Mouse (Mus musculus) forebrain, embryonic 11.5 days (tissue): ENCODE data around the gene Dgki. TPM values are rescaled to one million over a fixed set of nuclear protein-coding genes. Genes with fewer than 3 reads are reported as not detected.

ENCODE experiments used
- ATAC-seq: fragments of 200-750 bp; cut with Nextera tagmentation; replicated peaks from 2 replicates; pipeline ENCODE4 v1.8.0; 2017; ENCODE audit warnings: moderate TSS enrichment; ENCODE audit not compliant: low FRiP score
- DNase-seq: peaks from one replicate; pipeline ENCODE4 v3.0.0-alpha.2; 2017; ENCODE audit warnings: low spot score
- H3K27ac ChIP-seq: fragments of 300-500 bp; sonication (generic); 2 replicates; pipeline ENCODE4 v1.5.1; 2014; ENCODE audit warnings: low read depth, low read length
- H3K27me3 ChIP-seq: fragments of 300-500 bp; sonication (generic); 2 replicates; pipeline ENCODE4 v1.6.1; 2014; ENCODE audit warnings: mild to moderate bottlenecking, low read length, mixed read lengths; ENCODE audit not compliant: control insufficient read depth, insufficient read depth
- H3K36me3 ChIP-seq: fragments of 300-500 bp; sonication (generic); 2 replicates; pipeline ENCODE4 v1.6.1; 2014; ENCODE audit warnings: mild to moderate bottlenecking, low read length, moderate library complexity, mixed read lengths; ENCODE audit not compliant: control insufficient read depth, insufficient read depth
- H3K4me1 ChIP-seq: fragments of 300-500 bp; sonication (generic); replicated peaks from 2 replicates; pipeline ENCODE4 v1.6.1; 2014; ENCODE audit warnings: low read length, mixed read lengths; ENCODE audit not compliant: control insufficient read depth, insufficient read depth
- H3K4me2 ChIP-seq: fragments of 300-500 bp; sonication (generic); 2 replicates; pipeline ENCODE4 v1.6.1; 2014; ENCODE audit warnings: low read depth, mild to moderate bottlenecking, low read length, moderate library complexity, mixed read lengths; ENCODE audit not compliant: severe bottlenecking
- H3K4me3 ChIP-seq: fragments of 300-500 bp; sonication (generic); 2 replicates; pipeline ENCODE4 v1.5.1; 2014; ENCODE audit warnings: low read depth, low read length
- H3K9ac ChIP-seq: fragments of 300-500 bp; sonication (generic); 2 replicates; pipeline ENCODE4 v1.6.1; 2014; ENCODE audit warnings: low read length
- H3K9me3 ChIP-seq: fragments of 300-500 bp; sonication (generic); 2 replicates; pipeline ENCODE4 v1.6.1; 2016; ENCODE audit warnings: low read length, mixed read lengths; ENCODE audit not compliant: control insufficient read depth
- WGBS: fragments of 180-500 bp; shearing (Covaris S2); extraction: QIAGEN DNeasy Blood & Tissue Kit; methylation state at CpG from one replicate; pipeline ENCODE4 v1.1.7; 2014; 5-methylcytosine and 5-hydroxymethylcytosine counted together
- polyA plus RNA-seq: library from polyadenylated mRNA; unstranded; fragments of >200 nt; fragmentation: Nextera tagmentation; extraction: Ambion mirVana; gene quantifications from 2 replicates; pipeline ENCODE4 v1.2.1, GENCODE M21; 2014

The Dgki gene
- polyA plus RNA-seq, 1 experiment from 2014 or later = 2.8 TPM

DNA sequence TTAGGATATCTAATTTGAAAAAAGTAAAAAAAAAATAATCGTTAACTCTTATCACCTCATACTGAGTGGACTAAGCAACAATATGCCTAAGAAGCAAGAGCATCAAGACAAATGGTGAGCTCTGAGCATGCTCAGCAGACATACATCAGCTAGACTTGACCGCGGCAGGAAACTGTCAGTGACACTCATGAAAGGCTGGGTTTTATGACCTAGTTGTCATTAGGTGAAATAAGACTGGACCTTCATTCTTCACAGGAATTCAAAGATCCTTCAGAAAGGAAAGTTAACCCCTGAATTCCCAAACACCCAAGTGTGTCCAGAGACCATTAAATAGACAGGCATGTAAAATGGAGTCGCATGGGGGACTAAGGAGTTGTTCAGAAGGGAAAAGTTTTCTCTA is 422.6 kb downstream of the Dgki start:
- Histone ChIP-seq H3K4me1 (peaks cover 5% of the 10 kb centered on the region; the same call in 1 of the 2 replicates), H3K27me3 (peaks cover 18% of the 10 kb centered on the region; the same call in 1 of the 2 replicates), H3K36me3 (no peaks in the 10 kb centered on the region), H3K4me2 (no peak overlapping the region), H3K27ac (no peak overlapping the region), H3K9ac (no peak overlapping the region), H3K9me3 (no peaks in the 10 kb centered on the region), H3K4me3 (no peak overlapping the region)
- DNase-seq (no peak), ATAC-seq (no peak)
- WGBS = 80% methylated on average over 4 of the region's 4 CpGs

DNA sequence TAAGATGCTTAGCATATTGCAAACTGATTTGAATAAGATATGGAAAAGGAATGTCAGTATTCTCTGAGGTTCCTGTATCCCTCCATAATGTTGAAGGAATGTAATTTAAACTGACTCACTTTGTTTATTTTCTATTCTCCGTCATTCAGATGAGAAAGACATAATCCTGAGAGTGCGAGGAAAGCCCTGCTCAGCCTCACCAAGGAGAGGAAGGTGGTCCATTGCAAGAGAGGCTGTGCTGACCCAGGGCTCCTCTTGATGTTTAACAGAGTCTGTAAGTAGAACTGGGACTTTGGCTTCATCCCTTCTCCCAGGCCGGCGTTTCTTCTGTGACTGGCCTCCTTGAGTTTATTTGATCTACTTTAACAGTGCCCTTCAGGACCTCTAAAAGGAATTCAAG is 423.6 kb downstream of the Dgki start:
- H3K4me1 ChIP-seq = peaks cover 5% of the 10 kb centered on the region; the same call in 1 of the 2 replicates
- DNase-seq = no peak

DNA sequence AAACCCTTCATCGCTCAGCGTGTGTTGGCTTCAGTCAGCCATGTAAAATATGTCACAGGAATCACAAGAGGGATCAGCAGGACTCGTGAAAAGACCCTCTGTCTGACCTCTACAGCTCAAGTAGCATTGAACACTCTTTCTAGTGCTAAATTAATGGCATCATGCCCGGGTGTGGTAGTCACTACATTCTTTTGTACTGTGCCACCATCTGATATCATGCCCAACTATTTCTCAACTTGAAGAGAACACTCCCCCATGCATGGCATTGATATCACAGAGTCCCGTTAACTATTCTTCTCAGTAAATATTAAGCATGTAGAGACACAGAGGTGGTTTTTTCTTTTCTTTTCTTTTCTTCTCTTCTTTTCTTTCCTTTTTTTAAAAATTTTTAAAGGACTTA is 424.1 kb downstream of the Dgki start:
- no peak for ATAC-seq

More for the DNA sequence above, 423.6 kb downstream of the Dgki start:
- Histone ChIP-seq H3K9me3 (no peaks in the 10 kb centered on the region), H3K4me3 (no peak overlapping the region), H3K27me3 (peaks cover 18% of the 10 kb centered on the region; the same call in 1 of the 2 replicates), H3K9ac (no peak overlapping the region), H3K36me3 (no peaks in the 10 kb centered on the region), H3K27ac (no peak overlapping the region), H3K4me2 (no peak overlapping the region)
- WGBS = 63% methylated on average over 4 of the region's 4 CpGs
- ATAC-seq = no peak

DNA sequence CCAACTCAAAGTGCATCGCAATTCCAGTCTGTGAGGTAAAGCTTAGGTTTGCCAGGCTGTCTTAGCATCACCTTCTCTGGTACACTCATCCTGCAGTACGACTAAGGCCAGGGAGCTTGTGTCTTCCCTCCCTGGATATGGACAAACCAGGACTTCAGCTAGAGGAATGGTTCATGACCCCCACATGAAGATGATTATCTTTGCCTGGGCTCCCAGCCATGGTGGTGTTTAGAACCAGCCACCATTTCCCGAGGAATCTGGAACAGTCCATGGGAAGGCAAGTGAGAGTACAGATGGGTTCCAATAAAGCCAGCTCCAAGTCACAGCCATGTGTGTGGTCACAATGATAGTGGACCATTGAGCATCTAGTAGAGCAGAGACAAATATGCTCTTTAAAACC is 427.1 kb downstream of the Dgki start:
- Histone ChIP-seq H3K27me3 (peaks cover 6% of the 10 kb centered on the region; the same call in 1 of the 2 replicates), H3K4me3 (no peak overlapping the region), H3K9me3 (no peaks in the 10 kb centered on the region), H3K9ac (no peak overlapping the region), H3K27ac (no peak overlapping the region), H3K4me2 (no peak overlapping the region), H3K36me3 (no peaks in the 10 kb centered on the region), H3K4me1 (0 out of 2 replicates have a peak, but pooled peaks cover 2% of the 10 kb centered on the region)
- no peak for DNase-seq
- WGBS = 88% methylated on average over 3 of the region's 3 CpGs
- no peak for ATAC-seq

More for the DNA sequence above, 424.1 kb downstream of the Dgki start:
- WGBS = 33% methylated on average over 5 of the region's 5 CpGs
- Histone ChIP-seq H3K4me2 (no peak overlapping the region), H3K9ac (no peak overlapping the region), H3K9me3 (no peaks in the 10 kb centered on the region), H3K27ac (no peak overlapping the region), H3K4me3 (no peak overlapping the region), H3K36me3 (no peaks in the 10 kb centered on the region), H3K4me1 (peaks cover 5% of the 10 kb centered on the region; the same call in 1 of the 2 replicates), H3K27me3 (peaks cover 18% of the 10 kb centered on the region; the same call in 1 of the 2 replicates)
- no peak for DNase-seq

DNA sequence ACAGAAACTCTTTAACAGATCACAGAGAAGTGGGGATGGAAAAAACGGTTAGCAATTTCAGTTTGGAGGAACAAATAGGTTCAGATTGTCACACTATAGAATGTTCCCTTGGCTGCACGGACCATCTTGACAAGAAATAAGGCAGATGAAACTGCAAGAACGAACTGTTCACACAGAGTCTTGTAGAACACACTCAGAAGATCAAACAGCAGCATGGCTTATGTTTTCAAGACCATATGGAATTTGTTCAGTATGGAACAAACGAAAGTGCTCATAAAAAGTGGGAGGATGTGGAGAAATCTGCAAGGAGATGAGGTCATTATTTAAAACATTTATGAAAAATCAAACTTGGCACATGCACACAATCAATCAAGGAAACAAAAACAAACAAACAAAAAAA is 431.8 kb downstream of the Dgki start:
- no peak for ATAC-seq

DNA sequence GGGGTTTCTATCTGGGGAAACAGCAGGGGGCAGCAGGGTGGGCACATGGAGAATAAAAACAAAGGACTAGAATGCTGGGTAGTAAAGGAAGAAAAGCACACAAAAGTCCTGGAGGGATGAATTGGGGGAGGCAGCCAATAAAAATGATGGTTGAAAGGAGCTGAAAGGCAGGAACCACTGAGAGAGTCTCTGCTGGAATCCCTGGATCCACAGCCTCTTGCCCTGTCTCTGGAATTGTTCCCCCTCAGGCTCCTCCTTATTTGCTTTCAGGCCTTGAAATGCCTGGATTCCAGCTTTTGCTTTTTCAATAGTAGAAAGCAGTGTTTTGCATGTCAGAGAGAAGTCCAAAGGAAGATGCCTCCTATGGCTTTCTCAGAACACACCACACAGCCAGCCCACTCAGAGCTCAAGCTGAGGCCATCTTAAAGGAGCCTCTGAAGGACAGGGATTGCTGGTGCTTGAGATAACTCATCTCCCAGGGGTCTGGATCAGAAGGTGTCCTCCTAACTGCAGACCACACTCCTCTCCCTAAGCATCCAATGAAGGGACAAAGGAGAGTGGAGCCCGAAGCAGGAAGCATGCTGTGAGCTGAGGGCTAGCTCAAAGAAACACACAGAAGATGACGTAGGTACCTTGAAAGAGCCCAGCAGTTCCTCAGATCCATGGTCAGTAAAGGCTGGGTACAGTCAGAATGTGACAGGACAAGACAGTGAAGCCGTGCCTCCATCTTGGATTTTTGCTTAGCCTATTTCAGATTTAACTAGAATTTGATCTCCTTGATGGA is 441.5 kb downstream of the Dgki start:
- Histone ChIP-seq H3K4me2 (no peak overlapping the region), H3K9me3 (no peaks in the 10 kb centered on the region), H3K36me3 (no peaks in the 10 kb centered on the region), H3K4me3 (no peak overlapping the region), H3K4me1 (peaks cover 9% of the 10 kb centered on the region), H3K27ac (peak overlapping the region; percentile 84), H3K27me3 (no peaks in the 10 kb centered on the region), H3K9ac (peak overlapping the region; percentile 29; the same call in 1 of the 2 replicates)
- ATAC-seq (peak; percentile 76), DNase-seq (peak; percentile 55)
- 18% methylated on average over 3 of the region's 3 CpGs for WGBS

More for the DNA sequence above, 431.8 kb downstream of the Dgki start:
- Histone ChIP-seq H3K9ac (no peak overlapping the region), H3K4me1 (no peaks in the 10 kb centered on the region), H3K4me3 (no peak overlapping the region), H3K4me2 (no peak overlapping the region), H3K9me3 (no peaks in the 10 kb centered on the region), H3K36me3 (no peaks in the 10 kb centered on the region), H3K27ac (no peak overlapping the region), H3K27me3 (no peaks in the 10 kb centered on the region)
- DNase-seq = no peak
- WGBS = 82% methylated on average over 4 of the region's 4 CpGs

DNA sequence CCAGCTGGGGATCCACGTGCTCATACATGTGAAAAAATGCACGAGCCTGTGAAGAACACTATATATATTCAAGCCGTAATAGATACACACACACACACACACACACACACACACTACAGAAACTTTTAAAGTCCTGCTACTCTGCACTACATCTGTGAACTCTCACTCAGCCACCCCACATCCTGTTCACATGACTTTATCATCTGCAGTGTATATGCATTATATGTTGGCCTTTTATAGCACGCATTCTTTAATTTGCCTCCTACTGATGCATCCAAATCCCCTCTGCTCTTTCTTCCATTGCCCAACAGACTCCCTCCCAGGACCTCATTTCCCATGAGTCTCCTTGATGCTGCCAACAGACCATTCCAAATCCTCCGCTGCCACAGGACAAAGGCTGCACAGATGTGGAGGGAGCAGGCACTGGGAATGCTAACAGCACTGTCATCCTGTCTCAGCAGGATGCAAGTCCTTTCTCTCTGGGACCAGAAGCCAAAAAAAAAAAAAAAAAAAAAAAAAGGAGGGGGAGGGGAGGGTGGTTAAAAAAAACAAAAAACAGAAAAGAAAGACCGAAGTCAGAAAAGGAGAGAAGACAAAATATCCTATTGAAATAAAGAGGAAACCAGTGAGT is 442.2 kb downstream of the Dgki start:
- ATAC-seq = peak; percentile 84
- no peak overlapping the region for H3K9ac ChIP-seq
- H3K4me2 ChIP-seq = no peak overlapping the region
- 20% methylated on average over 6 of the region's 6 CpGs for WGBS
- H3K9me3 ChIP-seq = no peaks in the 10 kb centered on the region
- peak; percentile 68 for DNase-seq
- H3K36me3 ChIP-seq = no peaks in the 10 kb centered on the region
- H3K27ac ChIP-seq = peak overlapping the region; percentile 84
- no peak overlapping the region for H3K4me3 ChIP-seq
- H3K4me1 ChIP-seq = peaks cover 9% of the 10 kb centered on the region
- H3K27me3 ChIP-seq = no peaks in the 10 kb centered on the region

DNA sequence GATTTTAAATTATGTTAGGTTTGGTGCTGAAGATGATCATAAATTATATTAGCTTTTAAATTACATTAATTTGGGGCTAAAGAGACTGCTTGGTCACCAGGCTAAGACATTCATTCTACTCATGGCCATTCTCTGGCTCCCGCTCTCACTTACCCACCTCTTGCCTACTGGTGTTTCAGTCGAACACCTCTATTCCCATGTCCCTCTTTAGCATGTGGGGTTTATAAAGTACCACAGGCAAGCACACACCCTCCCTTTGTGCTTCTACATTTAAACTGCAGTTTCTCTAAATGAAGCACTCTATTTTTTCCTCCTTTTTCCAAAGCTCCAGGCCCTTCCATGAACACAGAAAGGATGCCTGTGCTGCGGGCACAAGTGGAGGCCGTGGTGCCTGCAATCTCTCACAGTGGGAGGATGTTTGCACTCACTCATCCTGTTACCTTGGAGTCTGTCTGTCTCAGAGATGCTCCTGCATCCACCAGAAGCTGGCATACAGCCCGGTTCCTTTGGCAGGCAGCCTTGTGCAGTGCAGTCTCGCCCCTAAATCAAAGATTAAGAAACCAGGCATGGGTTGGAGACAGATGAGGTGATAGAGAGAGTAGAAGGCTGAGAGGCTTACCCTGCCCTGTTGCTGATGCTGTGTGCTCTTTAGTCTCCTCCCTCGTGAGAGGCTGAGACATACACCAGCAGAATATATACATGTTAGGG is 449.4 kb downstream of the Dgki start:
- Histone ChIP-seq H3K27me3 (no peaks in the 10 kb centered on the region), H3K27ac (no peak overlapping the region), H3K9ac (no peak overlapping the region), H3K4me3 (no peak overlapping the region), H3K9me3 (no peaks in the 10 kb centered on the region), H3K36me3 (no peaks in the 10 kb centered on the region), H3K4me2 (no peak overlapping the region), H3K4me1 (no peaks in the 10 kb centered on the region)
- no peak for DNase-seq
- ATAC-seq = no peak
- WGBS = 86% methylated on average over 7 of the region's 7 CpGs
